Mouse (Mus musculus) liver, postnatal 0 days (tissue): Measurements from ENCODE around the gene Rbfox3. TPM values are rescaled to one million over a fixed set of nuclear protein-coding genes. Genes with fewer than 3 reads are reported as not detected.

Source experiments
- ATAC-seq: fragments of 200-750 bp; cut with Nextera tagmentation; 2 replicates; pipeline ENCODE4 v1.8.0; 2017; ENCODE audit warnings: mild to moderate bottlenecking, moderate library complexity
- DNase-seq: peaks from one replicate; pipeline ENCODE4 v3.0.0-alpha.2; 2016
- H3K27ac ChIP-seq: fragments of 300-500 bp; sonication (generic); 2 replicates; pipeline ENCODE4 v1.5.1; 2014; ENCODE audit warnings: antibody characterized with exemption, moderate library complexity, mild to moderate bottlenecking, low read depth
- H3K27me3 ChIP-seq: fragments of 300-500 bp; sonication (generic); 2 replicates; pipeline ENCODE4 v1.6.1; 2014; ENCODE audit warnings: low read length, control low read depth, mixed read lengths; ENCODE audit not compliant: insufficient read depth
- H3K36me3 ChIP-seq: fragments of 300-500 bp; sonication (generic); replicated peaks from 2 replicates; pipeline ENCODE4 v1.6.1; 2014; ENCODE audit warnings: mild to moderate bottlenecking, control low read depth, low read length, moderate library complexity, mixed read lengths; ENCODE audit not compliant: insufficient read depth
- H3K4me1 ChIP-seq: fragments of 300-500 bp; sonication (generic); 2 replicates; pipeline ENCODE4 v1.6.1; 2014; ENCODE audit warnings: antibody characterized with exemption, mild to moderate bottlenecking, control low read depth; ENCODE audit not compliant: insufficient read depth
- H3K4me2 ChIP-seq: fragments of 300-500 bp; sonication (generic); 2 replicates; pipeline ENCODE4 v1.6.1; 2014; ENCODE audit warnings: low read depth, mild to moderate bottlenecking, low read length, moderate library complexity, mixed read lengths
- H3K4me3 ChIP-seq: fragments of 300-500 bp; sonication (generic); 2 replicates; pipeline ENCODE4 v1.5.1; 2014; ENCODE audit warnings: low read depth, low read length
- H3K9ac ChIP-seq: fragments of 300-500 bp; sonication (generic); replicated peaks from 2 replicates; pipeline ENCODE4 v1.6.1; 2014; ENCODE audit warnings: mild to moderate bottlenecking, moderate library complexity
- H3K9me3 ChIP-seq: fragments of 300-500 bp; sonication (generic); 2 replicates; pipeline ENCODE4 v1.6.1; 2016; ENCODE audit warnings: mild to moderate bottlenecking, control low read depth, low read length, mixed read lengths
- CTCF ChIP-seq: sonication (generic); IDR thresholded peaks from 2 replicates; pipeline ENCODE4 v1.5.1; 2016; ENCODE audit warnings: antibody characterized with exemption, low read depth
- EP300 ChIP-seq: IDR thresholded peaks from 2 replicates; pipeline ENCODE4 v1.6.1; 2016; ENCODE audit warnings: antibody characterized with exemption, low read depth, mild to moderate bottlenecking
- WGBS: fragments of 180-500 bp; shearing (Covaris S2); extraction: QIAGEN DNeasy Blood & Tissue Kit; methylation state at CpG from one replicate; pipeline ENCODE4 v1.1.7; 2014; ENCODE audit not compliant: insufficient replicate concordance; 5-methylcytosine and 5-hydroxymethylcytosine counted together
- polyA plus RNA-seq: library from polyadenylated mRNA; unstranded; fragments of >200 nt; fragmentation: Nextera tagmentation; extraction: Ambion mirVana; gene quantifications from 2 replicates; pipeline ENCODE4 v1.2.1, GENCODE M21; 2015

Gene Rbfox3
- polyA plus RNA-seq, 1 experiment from 2014 or later = 0.73 TPM

GRCm38 (mm10) chr11:118885604-118886003, 25.8 kb downstream of the Rbfox3 start:
- Histone ChIP-seq H3K4me2 (no peak overlapping the region), H3K36me3 (no peaks in the 10 kb centered on the region), H3K27ac (no peak overlapping the region), H3K9me3 (no peaks in the 10 kb centered on the region), H3K27me3 (no peaks in the 10 kb centered on the region), H3K4me3 (no peak overlapping the region), H3K4me1 (no peaks in the 10 kb centered on the region), H3K9ac (no peak overlapping the region)
- DNase-seq (no peak), ATAC-seq (no peak)
- no peak for TF ChIP-seq CTCF
- TF ChIP-seq EP300 = no peak
- 76% methylated on average over 8 of the region's 8 CpGs for WGBS

GRCm38 (mm10) chr11:118885135-118885534, 26.3 kb downstream of the Rbfox3 start:
- Histone ChIP-seq H3K4me2 (no peak overlapping the region), H3K4me3 (no peak overlapping the region), H3K9ac (no peak overlapping the region), H3K4me1 (no peaks in the 10 kb centered on the region), H3K27me3 (no peaks in the 10 kb centered on the region), H3K36me3 (no peaks in the 10 kb centered on the region), H3K9me3 (no peaks in the 10 kb centered on the region), H3K27ac (no peak overlapping the region)
- 80% methylated on average over 16 of the region's 16 CpGs for WGBS
- TF ChIP-seq EP300 = no peak
- no peak for TF ChIP-seq CTCF
- DNase-seq (no peak), ATAC-seq (no peak)

GRCm38 (mm10) chr11:118883143-118883542, 28.3 kb downstream of the Rbfox3 start:
- no peak for DNase-seq
- 74% methylated on average over 9 of the region's 9 CpGs for WGBS
- H3K4me3 ChIP-seq = no peak overlapping the region
- H3K27me3 ChIP-seq = no peaks in the 10 kb centered on the region
- TF ChIP-seq CTCF = no peak
- no peaks in the 10 kb centered on the region for H3K36me3 ChIP-seq
- H3K9me3 ChIP-seq = no peaks in the 10 kb centered on the region
- H3K27ac ChIP-seq = no peak overlapping the region
- H3K9ac ChIP-seq = no peak overlapping the region
- no peaks in the 10 kb centered on the region for H3K4me1 ChIP-seq
- ATAC-seq = no peak
- H3K4me2 ChIP-seq = no peak overlapping the region

GRCm38 (mm10) chr11:118881786-118882495, 29.5 kb downstream of the Rbfox3 start:
- no peaks in the 10 kb centered on the region for H3K4me1 ChIP-seq
- H3K36me3 ChIP-seq = no peaks in the 10 kb centered on the region
- H3K9ac ChIP-seq = no peak overlapping the region
- H3K9me3 ChIP-seq = no peaks in the 10 kb centered on the region
- DNase-seq = no peak
- H3K4me2 ChIP-seq = no peak overlapping the region
- 39% methylated on average over 11 of the region's 11 CpGs for WGBS
- ATAC-seq = no peak
- no peak overlapping the region for H3K4me3 ChIP-seq
- no peak for TF ChIP-seq CTCF
- no peak for TF ChIP-seq EP300
- H3K27ac ChIP-seq = no peak overlapping the region
- H3K27me3 ChIP-seq = no peaks in the 10 kb centered on the region

GRCm38 (mm10) chr11:118879466-118880150, 31.8 kb downstream of the Rbfox3 start:
- Histone ChIP-seq H3K9me3 (no peaks in the 10 kb centered on the region), H3K4me1 (no peaks in the 10 kb centered on the region), H3K27ac (no peak overlapping the region), H3K36me3 (no peaks in the 10 kb centered on the region), H3K4me3 (no peak overlapping the region), H3K27me3 (no peaks in the 10 kb centered on the region), H3K9ac (no peak overlapping the region), H3K4me2 (no peak overlapping the region)
- 78% methylated on average over 8 of the region's 8 CpGs for WGBS
- TF ChIP-seq EP300 (no peak), CTCF (no peak)
- DNase-seq (no peak), ATAC-seq (no peak)

GRCm38 (mm10) chr11:118878605-118879245, 32.7 kb downstream of the Rbfox3 start:
- TF ChIP-seq CTCF (no peak), EP300 (no peak)
- WGBS = 76% methylated on average over 13 of the region's 13 CpGs
- H3K4me2 ChIP-seq = no peak overlapping the region
- H3K36me3 ChIP-seq = no peaks in the 10 kb centered on the region
- no peaks in the 10 kb centered on the region for H3K4me1 ChIP-seq
- H3K27me3 ChIP-seq = no peaks in the 10 kb centered on the region
- no peak for ATAC-seq
- no peaks in the 10 kb centered on the region for H3K9me3 ChIP-seq
- DNase-seq = no peak
- H3K4me3 ChIP-seq = no peak overlapping the region
- no peak overlapping the region for H3K9ac ChIP-seq
- no peak overlapping the region for H3K27ac ChIP-seq
